Mouse (Mus musculus): ENCODE results near the gene 1700025G04Rik.

1700025G04Rik gene

GRCm38 (mm10) chr1:152032144-152032543, 57.8 kb downstream of the 1700025G04Rik start:
- DNase-seq (ENCODE audit: low spot score): no peak

GRCm38 (mm10) chr1:152030546-152030945, 59.4 kb downstream of the 1700025G04Rik start:
- no peak for DNase-seq (ENCODE audit: low spot score)

GRCm38 (mm10) chr1:152028718-152029117, 61.2 kb downstream of the 1700025G04Rik start:
- DNase-seq (ENCODE audit: low spot score): no peak

GRCm38 (mm10) chr1:152026762-152027161, 63.2 kb downstream of the 1700025G04Rik start:
- no peak for DNase-seq (ENCODE audit: low spot score)

GRCm38 (mm10) chr1:152025308-152025707, 64.6 kb downstream of the 1700025G04Rik start:
- no peak for DNase-seq (ENCODE audit: low spot score)

- no peak for DNase-seq (ENCODE audit: low spot score)
Observed at GRCm38 (mm10) chr1:152024019-152024787, 65.7 kb downstream of the 1700025G04Rik start.

GRCm38 (mm10) chr1:152020812-152021211, 69.1 kb downstream of the 1700025G04Rik start:
- DNase-seq (ENCODE audit: low spot score): no peak

- no peak for DNase-seq (ENCODE audit: low spot score)
Observed at GRCm38 (mm10) chr1:152020070-152020469, 69.9 kb downstream of the 1700025G04Rik start.

GRCm38 (mm10) chr1:152019196-152019595, 70.7 kb downstream of the 1700025G04Rik start:
- DNase-seq (ENCODE audit: low spot score): no peak

- DNase-seq (ENCODE audit: low spot score): no peak
Observed at GRCm38 (mm10) chr1:152018322-152018721, 71.6 kb downstream of the 1700025G04Rik start.

GRCm38 (mm10) chr1:152016663-152017062, 73.3 kb downstream of the 1700025G04Rik start:
- no peak for DNase-seq (ENCODE audit: low spot score)

GRCm38 (mm10) chr1:152015555-152016125, 74.3 kb downstream of the 1700025G04Rik start:
- DNase-seq (ENCODE audit: low spot score): no peak

GRCm38 (mm10) chr1:152011741-152012140, 78.2 kb downstream of the 1700025G04Rik start:
- no peak for DNase-seq (ENCODE audit: low spot score)

GRCm38 (mm10) chr1:152010251-152010980, 79.5 kb downstream of the 1700025G04Rik start:
- DNase-seq (ENCODE audit: low spot score): no peak

GRCm38 (mm10) chr1:152008473-152008991, 81.4 kb downstream of the 1700025G04Rik start:
- no peak for DNase-seq (ENCODE audit: low spot score)

- DNase-seq (ENCODE audit: low spot score): no peak
Observed at GRCm38 (mm10) chr1:152006529-152006928, 83.4 kb downstream of the 1700025G04Rik start.

GRCm38 (mm10) chr1:152004509-152004908, 85.4 kb downstream of the 1700025G04Rik start:
- DNase-seq (ENCODE audit: low spot score): no peak

GRCm38 (mm10) chr1:152000461-152000860, 89.5 kb downstream of the 1700025G04Rik start:
- DNase-seq (ENCODE audit: low spot score): no peak

GRCm38 (mm10) chr1:151999424-151999842, 90.5 kb downstream of the 1700025G04Rik start:
- no peak for DNase-seq (ENCODE audit: low spot score)

- DNase-seq (ENCODE audit: low spot score): no peak
Observed at GRCm38 (mm10) chr1:151998721-151999206, 91.2 kb downstream of the 1700025G04Rik start.

GRCm38 (mm10) chr1:151997591-151997990, 92.3 kb downstream of the 1700025G04Rik start:
- DNase-seq (ENCODE audit: low spot score): no peak

GRCm38 (mm10) chr1:151995948-151996697, 93.8 kb downstream of the 1700025G04Rik start:
- no peak for DNase-seq (ENCODE audit: low spot score)

All from ovary, adult 18-20 months (tissue).